Mouse (Mus musculus) ES-Bruce4 (cell line): Measurements from ENCODE around the gene Fam20c.

Experiments
- CTCF ChIP-seq: IDR thresholded peaks from one replicate; pipeline ENCODE4 v1.8.1; 2011; ENCODE audit warnings: low read depth, low read length
- EP300 ChIP-seq: IDR thresholded peaks from 2 replicates; pipeline ENCODE4 v1.6.1; 2011; ENCODE audit warnings: low read depth, low read length; ENCODE audit not compliant: insufficient read depth

DNA sequence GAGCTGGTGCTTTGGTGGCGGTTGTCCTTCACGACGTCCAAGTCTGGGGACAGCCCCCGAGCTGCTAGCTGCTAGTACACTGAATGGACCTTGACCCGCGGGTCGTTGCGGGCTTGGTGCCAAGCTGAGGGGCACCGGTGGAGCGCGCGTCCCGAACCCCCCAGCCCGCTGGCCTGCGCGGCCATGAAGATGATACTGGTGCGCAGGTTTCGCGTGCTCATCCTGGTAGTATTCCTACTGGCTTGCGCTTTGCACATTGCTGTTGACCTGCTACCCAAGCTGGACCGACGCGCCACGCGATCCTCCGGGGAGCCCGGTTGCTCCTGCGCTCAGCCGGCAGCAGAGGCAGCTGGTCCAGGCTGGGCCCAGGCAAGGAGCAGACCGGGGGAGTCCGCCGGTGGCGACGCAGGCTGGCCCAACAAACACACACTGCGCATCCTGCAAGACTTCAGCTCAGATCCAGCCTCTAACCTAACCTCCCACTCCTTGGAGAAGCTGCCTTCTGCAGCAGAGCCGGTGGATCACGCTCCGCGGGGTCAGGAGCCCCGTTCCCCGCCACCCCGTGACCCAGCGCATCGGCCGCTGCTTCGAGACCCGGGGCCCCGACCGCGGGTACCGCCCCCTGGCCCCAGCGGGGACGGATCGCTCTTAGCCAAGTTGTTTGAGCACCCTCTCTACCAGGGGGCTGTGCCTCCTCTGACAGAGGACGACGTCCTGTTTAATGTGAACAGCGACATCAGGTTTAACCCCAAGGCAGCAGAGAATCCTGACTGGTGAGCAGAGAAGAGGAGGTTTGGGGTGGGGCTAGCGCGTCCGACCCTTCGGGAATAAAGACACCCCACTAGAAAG, 1.4 kb downstream of the Fam20c start:
- TF ChIP-seq CTCF (no peak), EP300 (no peak)
